In the genomic region with DNA sequence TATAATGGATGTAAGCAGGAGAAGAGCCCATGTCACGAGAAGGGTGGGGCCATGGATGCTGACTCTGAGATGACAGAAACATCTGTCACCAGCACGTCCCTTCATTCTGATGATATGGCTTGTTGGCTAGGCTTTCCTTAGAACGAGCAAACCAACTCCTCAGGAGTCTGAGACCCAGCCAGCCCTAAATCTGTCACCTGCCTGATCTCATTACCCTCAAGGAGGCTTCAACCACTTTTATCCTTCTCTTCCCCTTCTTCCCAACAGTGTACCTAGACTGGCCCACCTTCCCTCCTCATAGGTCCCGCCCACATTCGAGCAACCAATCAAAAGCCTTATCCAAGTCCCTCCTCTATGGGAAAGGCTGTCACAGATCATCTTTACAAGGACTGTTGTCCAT, we compare ENCODE assay signal across 28 mouse cellular contexts.
"Had no signal": no experiment of that assay in that cellular context is flagged by ENCODE, and none has a peak within 500 bp of the region (broad histone marks: within the 10 kb centered on the region; RNA-seq: fewer than 3 reads in every experiment).

No protein-coding gene starts in this region.

- DNase-seq: liver; liver, embryonic 13.5 days; liver, postnatal 0 days; lung, adult 18-20 months; lung, adult 2 months; lung, embryonic 14.5 days; lung, postnatal 10 days; lung, postnatal 14 days; lung, postnatal 36 days; lung, postnatal 4 days; midbrain, embryonic 14.5 days had no signal

- H3K27me3 ChIP-seq: limb, embryonic 12.5 days; limb, embryonic 13.5 days; limb, embryonic 15.5 days; liver, embryonic 12.5 days; liver, embryonic 13.5 days; liver, embryonic 15.5 days; lung, embryonic 15.5 days; megakaryocyte, embryonic 14.5 days; midbrain, embryonic 12.5 days; midbrain, embryonic 13.5 days; midbrain, embryonic 15.5 days; neural tube, embryonic 12.5 days; neural tube, embryonic 13.5 days had no signal

- H3K4me1 ChIP-seq: limb, embryonic 12.5 days; liver, embryonic 12.5 days; liver, embryonic 13.5 days; lung, embryonic 15.5 days; megakaryocyte, embryonic 14.5 days; midbrain, embryonic 10.5 days; midbrain, embryonic 12.5 days had no signal

- H3K27ac ChIP-seq: limb, embryonic 10.5 days; limb, embryonic 12.5 days; limb, embryonic 13.5 days; limb, embryonic 15.5 days; liver, embryonic 12.5 days; liver, embryonic 13.5 days; liver, embryonic 14.5 days; liver, embryonic 15.5 days; lung, embryonic 15.5 days; macrophage; midbrain, embryonic 10.5 days; midbrain, embryonic 12.5 days; midbrain, embryonic 13.5 days; midbrain, embryonic 15.5 days; neural tube, embryonic 12.5 days; neural tube, embryonic 13.5 days had no signal

- H3K4me3 ChIP-seq: limb, embryonic 10.5 days; limb, embryonic 12.5 days; limb, embryonic 13.5 days; limb, embryonic 15.5 days; liver, embryonic 12.5 days; liver, embryonic 13.5 days; liver, embryonic 15.5 days; lung, embryonic 15.5 days; megakaryocyte, embryonic 14.5 days; midbrain, embryonic 10.5 days; midbrain, embryonic 12.5 days; midbrain, embryonic 13.5 days; midbrain, embryonic 15.5 days; myocyte; neural tube, embryonic 12.5 days; neural tube, embryonic 13.5 days had no signal
